Mouse (Mus musculus) c-Kit-positive CD71-positive TER-119-positive erythroid progenitor cells, embryonic 14.5 days (primary cell): ENCODE results near the gene Tox3.

ENCODE experiments used
- DNase-seq: peaks from one replicate; pipeline ENCODE4 v3.0.0-alpha.2; 2013; ENCODE audit warnings: low spot score

Gene Tox3

DNA sequence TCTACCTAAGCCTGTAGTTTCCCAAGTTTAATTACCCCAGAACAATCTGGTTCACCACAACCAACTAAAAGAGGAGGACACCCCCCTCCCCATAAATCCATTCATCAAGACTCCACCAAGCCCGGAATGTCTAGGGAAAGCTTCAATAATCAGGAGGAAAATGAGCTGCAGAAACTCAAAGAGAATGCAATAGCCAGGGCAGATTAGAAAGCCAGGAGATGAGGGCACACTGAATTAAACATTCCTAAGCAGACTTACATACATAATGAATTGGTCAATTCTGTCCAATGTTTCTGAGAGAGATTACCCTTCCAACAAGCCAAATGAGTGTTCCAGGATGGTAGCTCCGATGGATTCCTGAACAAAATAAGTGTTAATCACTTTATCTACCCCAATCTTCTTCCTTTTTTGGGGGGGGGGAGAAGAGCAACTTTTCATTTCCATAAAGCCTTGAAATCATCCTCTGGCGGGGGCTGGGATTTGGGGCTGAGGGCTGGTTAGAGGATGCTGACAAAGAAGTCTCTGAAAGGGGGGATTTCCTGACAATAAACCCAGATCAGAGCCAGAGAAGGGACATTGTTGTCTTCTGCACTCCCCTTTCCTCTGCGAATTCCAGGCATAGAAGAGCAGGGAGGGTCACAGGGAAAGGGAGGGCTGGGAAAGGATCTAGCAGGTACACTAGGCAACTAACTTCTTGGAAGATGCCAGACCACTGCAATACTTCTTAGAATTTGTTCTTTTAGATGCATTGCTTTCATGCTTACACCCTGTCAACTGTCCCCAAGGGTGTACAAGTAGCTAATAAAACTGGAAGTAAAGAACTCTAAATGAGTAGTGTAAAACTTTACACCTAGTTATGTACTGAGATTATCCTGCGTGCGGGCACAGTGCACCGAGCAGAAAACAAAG, 17.5 kb downstream of the Tox3 start:
- no peak for DNase-seq

DNA sequence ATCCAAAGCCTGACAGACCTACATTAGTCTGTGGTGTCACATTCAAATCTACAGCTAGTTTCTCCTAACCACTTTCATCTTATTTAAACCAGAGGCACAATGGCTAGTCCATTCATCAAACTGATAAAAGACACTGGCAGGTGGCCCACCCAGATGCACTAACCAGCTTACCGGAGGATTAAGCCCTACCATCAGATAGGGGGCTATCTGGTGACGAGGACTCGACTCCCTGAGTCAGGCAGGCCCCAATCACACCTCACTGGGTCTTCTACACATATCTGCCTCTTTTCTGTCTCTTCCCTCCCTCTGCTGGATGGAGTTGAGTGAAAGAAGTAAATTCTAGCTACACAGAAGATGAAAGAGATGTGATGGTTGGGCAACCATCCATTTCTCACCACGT, 24.3 kb downstream of the Tox3 start:
- no peak for DNase-seq

DNA sequence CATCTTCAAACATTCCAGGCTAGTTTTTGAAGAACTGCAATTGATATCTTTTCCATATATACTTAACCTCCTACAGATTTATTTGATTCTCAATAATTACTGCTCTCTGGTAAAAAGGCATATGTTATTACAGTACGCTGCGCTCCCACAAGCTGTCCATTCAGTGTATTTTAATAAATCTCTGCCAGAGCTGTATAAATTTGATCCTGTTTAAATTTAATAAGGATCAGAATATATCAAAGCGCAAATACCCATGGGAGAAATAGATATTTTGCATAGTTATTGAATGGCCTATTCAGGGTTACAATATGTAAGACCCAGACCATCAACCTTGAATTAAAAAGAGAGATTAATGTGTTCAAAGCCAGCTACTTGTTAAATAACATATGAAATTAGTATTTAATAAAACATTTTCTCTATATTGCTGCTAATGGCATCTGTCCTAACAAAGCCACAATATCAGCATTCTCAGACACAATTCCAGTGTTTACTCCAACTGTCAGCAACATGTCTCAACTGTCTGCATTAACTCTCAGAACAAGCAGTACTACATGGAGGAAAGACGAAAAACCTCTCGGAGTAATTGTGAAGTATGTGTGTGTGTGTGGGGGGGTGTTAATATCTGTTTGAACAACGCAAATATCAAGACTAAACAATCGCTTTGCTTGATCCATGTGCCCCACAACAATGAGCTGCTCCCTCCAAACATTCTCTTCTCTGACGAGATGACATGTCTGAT, 25.3 kb downstream of the Tox3 start:
- no peak for DNase-seq

DNA sequence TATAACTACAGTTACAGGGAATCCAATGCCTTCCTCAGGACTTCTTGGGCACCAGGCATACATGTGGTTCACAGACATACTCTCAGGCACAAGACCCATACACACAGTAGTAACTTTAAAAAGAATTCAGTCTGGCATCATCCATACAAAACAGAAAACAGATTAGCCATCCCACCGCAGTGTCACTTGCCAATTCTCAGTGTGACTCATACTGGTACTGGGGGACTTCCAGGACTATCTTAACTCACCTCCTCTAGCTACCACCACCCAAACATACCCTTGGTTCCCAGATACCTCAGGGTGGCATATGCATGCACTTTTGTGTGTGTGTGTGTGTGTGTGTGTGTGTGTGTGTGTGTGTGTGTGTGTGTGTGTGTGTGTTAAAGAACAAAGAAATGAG, 26.9 kb downstream of the Tox3 start:
- no peak for DNase-seq

DNA sequence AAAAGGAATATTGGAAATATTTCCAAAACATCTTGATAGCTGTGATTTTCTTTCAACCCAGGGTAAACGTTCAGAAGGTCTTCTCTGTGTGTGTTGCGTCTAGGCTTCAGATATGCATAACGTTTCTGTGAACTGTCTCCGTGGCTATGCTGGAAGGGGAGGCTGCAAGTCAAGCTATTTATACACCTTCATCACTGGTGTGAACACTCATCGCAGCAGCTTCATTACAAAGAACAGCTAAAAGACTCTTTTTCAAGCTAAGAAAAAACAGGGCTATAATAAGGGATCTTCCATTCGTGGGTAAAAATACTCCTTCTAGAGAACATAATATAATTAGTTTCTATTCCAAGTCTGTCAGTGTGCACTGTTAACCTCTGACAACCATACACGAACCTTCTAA, 33.8 kb downstream of the Tox3 start:
- DNase-seq: no peak

DNA sequence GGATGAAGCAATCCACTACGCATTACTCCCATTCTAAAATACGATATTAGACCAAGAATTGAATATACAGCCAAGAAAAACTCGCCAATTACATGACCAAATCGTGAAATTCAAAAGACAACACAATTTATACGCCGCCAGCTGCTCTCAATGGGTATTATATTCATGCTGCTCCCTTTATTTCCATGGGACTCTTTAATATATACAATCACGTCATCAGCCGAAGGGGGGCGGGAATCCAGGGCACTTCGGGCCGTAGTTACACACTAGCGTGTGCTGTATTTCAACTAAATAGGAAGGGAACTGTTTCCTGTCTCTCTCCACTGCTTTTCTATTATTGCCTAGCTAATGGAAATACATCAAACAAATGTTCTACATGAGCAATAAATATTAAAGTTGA, 45.2 kb downstream of the Tox3 start:
- no peak for DNase-seq

DNA sequence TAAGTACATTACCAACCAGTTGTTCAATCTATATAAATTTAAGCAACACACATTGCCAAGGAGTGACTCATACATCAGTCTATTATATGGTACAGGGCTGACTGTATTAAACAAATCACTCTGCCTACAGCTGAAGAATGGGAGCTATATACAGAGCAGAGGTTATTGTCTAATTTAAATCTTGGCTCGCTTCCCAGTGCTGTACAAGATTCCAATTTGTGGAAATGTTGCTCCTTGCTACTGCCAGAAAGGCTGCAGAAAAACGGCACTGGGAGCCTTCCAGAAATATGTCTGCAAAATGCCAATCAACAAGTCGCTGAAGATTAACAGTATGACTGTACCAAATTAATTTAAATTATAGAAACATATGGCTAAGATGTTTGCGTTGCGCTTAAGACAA, 45.9 kb downstream of the Tox3 start:
- no peak for DNase-seq

DNA sequence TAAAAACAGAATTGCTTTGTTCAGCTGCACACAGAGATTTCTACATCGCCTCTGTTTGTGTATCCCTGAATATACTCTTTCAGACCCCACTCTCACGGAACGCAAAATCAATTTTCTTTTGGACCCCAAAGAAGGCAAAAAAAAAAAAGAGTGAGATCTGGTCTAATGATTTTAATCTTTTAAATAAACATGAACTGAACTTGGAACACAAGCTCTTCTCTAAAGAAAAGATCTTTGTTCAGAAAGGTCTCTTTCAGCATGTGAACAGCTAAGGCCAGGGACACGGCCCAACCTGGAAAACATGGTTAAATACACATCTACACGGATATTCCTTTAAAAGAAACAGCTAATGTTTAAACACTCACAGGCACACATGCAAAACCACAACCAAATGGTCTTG, 46.6 kb downstream of the Tox3 start:
- DNase-seq: no peak

DNA sequence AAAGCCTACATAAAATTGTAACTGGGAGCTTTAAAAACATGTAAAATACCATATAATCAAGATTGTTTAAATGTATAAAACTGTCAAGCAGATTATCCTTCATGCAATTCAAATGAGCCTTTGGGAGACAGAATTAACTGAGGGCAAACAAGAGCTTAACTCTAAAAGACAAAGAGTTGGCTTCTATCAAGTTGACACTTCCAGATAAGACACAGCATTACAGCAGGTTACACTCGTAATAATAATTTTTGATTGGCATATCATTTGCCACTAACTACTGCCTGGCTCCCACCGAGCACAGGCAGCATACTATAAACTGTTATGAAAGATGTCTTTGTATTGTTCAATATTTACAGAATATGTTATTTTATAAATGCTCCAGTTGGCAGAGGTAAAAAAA, 47.2 kb downstream of the Tox3 start:
- no peak for DNase-seq

DNA sequence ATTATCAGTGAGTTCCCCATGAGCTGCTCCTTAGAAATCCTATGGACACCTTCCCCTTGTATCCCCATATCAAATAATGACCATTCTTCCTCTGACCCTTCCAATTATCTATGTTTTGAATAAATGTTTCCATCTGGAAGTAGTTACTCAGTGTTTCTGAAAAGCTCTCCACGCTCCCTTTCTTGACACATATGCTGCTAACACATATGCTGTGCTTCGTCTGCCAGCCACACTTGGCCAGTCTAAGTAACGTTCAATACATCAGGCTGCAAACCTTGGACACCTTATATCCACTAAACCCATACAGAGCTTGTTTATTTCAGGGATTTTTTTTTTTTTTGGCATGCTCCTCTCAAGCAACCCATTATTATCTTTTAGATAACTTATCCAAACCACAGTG, 54.1 kb downstream of the Tox3 start:
- no peak for DNase-seq

DNA sequence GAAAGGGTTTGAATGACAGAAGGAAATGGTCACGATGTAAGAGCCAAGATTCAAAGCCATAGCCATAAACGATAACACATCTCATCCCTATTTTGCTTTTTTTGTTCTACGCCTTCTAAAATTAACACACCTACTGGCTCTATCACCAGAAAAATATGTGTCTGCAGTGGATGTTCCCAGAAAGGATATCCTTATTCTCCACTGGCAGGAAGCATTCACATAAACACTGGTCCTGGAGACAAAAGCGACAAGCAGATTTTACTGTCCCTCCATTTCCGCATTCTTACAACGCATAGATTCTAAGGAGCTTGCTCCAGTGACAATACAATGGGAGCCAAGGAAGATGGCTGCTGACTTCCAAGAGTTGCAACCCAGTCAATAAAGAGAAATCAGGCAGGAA, 57.3 kb downstream of the Tox3 start:
- DNase-seq: no peak

DNA sequence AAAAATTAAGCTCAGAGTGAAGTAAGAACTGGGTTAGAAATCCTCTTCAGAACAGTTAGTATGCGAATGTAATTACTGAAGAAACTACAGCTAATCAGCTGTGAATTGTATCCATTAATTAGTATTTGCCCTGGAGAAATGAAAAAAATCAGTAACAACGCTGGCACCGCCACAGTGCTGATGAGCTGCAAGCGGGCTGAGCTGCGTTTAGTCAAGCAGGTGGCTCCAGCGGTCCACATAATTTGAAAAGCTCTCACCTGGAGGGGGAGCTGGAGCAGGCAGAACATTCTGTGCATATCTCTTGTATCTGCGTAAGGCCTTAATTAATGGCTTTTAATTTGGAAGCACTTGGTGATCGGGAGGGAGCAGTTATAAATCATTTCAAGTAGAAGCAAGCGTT, 71.4 kb downstream of the Tox3 start:
- DNase-seq: no peak

DNA sequence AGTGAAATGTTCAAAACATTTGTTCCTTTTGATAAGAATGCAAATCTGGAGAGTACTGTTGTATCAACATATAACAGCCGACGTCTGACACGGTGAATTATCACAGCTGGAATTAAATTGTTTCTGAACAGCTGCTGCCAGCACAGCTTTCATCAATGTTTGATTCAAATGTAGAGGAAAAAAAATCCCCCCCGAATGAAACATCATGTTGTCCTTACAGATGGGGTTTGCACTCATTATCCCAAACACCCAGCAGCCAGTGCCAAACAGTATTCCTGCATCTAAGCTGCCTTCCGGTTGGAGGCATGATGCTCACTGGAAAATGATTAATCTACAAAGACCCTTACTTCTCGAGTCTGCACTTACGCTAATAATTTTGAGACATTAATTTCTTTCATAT, 75.0 kb downstream of the Tox3 start:
- no peak for DNase-seq

DNA sequence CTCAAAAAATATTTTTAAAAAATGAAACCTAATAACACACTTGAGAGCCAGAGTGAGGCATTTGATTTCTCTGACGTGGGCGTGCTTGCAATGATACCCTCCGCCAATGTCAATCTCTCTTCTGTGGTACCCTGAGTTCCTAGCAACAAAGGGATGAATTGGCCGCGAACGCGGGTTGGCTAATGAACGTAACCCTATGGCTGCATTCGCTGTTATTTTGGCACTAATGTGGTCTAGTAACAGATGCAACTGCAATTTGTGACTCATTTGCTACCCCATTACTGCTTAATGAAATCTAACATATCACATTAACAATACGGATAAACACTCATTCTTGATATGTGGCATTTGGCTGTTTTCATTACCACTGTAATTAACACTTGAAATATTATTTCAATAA, 76.2 kb downstream of the Tox3 start:
- DNase-seq: no peak

DNA sequence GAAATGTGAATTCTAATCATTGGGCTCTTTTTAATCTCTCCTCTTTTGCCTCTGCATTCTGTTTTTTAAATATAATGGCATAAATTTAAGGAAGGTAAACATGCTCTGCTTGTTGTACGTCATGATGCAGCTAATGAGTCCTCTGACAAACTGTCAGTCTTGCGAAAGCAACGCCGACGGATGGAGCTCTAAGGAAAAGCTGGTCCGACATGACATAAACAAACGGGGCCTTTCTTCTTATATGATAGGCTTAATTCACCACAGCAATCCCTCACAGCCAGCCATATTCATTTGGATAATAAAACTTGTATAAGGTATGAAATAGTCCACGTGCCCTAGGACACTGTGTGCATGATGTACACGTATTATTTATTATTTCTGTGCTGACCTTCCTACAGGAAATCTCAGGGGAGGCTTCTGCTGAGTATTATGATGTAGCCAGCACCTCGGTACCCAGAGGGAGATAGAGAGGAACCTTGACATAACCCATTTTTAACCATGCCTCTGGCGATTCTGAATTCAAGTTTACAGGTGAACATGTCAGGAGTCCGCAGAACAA, 80.4 kb downstream of the Tox3 start:
- no peak for DNase-seq

DNA sequence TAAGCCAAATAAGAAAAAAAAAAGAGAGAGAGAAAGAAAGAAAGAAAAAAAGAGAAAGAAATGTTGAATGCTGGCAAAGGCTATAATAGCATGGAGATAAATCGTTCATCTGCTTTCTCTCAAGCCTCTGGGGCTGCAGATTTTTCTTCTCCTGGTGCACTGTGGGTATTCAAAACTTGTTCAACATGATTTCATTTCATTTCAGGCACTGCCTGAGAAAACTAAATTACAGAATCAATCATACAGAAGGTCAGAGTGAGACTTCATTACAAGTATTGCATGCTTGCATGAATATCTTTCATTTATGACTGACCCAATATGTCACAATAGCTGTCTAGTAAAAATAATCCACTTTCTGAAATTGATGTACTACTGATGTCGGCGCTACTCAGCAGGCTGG, 81.2 kb downstream of the Tox3 start:
- no peak for DNase-seq

DNA sequence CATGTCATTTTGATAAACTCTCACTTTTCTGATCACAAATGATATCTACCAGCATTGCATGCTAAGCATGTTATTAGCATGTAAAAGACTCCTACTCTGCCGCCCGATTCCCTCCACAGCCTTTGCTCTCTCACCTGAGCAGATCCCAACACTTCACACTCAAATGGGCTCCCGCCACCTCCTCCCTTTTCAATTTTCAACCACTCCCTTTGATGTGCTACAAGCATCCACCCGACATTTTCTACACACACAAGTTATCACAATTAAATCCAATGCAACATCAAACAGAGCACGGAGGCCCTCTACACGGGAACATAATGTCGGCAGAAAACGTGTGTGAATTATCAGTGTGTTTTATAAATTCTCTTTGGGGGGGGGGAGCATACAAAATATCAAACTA, 81.9 kb downstream of the Tox3 start:
- DNase-seq: no peak

DNA sequence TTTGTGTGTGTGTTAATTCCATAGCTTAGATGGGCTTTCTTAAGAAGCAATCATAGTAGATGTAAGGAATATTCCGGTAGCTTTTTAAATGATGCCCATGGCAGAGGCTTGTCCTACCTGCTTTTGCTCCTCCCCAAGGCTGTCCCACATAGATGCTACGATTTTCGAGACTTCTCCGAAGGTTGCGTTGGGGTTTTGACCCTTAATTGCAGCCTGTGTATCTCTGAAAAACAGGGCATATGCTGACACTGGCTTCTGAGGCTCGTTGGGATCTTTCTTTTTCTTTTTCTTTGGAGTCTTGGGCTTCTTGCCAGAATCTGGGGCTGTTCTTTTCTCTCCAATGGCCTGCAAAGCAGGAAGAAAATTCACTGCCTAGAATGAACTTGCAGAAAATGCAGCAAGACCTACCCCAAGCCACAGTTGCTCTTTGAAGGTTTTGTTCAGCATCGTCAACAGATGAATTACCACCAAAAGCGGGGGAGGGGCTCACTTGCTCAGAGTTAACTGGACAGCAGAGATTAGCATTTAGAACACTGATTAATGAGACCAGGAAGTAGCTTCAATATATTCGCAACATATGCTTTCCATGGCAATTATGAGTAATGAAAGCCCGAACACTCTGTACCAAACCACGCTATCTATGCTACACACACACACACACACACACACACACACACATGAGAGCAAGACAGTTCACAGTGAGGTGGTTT, 93.8 kb downstream of the Tox3 start:
- no peak for DNase-seq

DNA sequence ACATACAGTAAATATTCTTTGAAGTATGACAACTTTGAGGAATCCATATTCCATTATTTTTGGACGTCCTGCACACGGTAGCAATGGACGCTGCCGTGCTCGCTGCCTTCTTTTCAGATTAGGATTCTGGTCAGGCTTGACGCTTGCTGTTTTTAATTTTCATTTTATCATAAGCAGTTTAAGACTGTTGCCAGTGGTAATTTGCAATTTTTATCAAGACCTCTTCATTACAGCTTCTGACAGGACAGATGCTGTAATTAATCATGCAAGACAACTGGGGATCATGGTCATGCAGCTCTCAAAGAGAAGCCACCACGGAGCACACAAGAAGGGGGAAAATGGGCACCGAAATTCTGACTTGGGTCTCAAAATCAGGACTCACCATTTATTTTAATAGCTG, 101.8 kb downstream of the Tox3 start:
- no peak for DNase-seq

DNA sequence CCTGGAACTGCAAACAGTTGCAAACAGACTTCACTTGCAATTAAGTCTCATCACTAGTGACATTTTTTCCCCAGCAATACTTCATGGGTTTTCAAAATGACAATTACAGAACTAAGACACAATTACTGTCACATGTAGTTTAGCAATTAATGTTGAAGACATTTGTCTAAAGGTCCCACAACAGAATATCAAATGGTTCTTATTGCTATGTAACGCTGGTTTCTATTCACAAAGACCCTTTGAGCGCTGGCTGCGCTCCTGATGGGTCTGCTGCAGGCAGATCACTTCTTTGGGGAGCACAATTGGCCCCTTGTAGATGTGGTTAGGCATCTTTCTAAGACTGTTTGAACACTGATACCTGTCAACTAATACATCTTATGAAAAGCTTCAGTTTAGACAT, 102.3 kb downstream of the Tox3 start:
- no peak for DNase-seq

DNA sequence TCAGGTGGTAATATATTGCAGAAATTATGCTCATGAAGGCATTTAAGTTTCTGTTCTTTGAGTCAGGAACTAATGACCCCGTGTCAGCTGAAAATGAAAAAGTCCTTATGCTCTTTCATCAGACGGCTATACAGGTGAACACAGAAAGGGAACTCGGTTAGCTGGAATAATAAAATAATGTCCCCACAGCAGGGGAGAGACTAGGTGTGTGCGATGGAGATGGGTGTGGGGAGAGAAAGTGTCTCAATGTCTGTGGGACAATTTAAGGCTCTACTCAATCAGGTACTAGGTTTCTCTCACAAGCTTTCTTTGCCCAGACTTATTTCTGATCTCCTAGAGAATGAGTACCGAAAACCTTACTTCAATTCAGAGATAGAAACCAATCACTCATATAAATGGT, 103.0 kb downstream of the Tox3 start:
- DNase-seq: no peak

DNA sequence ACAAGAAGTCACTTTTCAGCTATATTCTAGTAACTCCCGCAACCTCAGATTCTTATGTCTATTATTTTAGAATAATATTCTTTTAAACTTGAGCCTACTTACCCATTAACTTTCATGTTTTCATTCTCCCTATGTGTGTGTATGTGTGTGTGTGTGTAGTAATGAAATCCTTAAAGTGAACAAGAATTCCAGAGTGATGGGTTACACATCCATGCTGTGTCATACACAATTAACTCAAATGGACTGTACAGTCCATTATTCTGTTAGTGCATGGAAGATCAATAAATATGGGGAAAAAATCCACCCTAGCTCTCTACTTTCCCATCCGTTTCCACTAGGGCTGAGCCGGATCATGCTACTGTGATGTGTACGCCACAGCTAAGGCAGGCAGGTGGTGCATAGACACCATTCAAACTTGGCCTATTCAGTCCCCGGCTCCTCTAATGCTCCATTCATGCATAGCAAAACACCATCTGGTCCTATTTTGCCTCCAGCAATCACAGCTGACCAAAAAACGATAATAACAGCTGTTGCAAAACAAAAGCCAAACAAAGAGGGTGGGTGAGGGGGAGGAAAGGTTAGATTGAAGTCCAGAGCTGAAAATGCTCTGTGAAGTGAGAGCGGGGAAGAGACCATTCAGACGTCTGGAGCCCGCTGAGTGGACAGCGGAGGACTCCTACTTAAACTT, 103.5 kb downstream of the Tox3 start:
- no peak for DNase-seq
